Comparison of ENCODE assay signal across 15 mouse cellular contexts in the genomic region with DNA sequence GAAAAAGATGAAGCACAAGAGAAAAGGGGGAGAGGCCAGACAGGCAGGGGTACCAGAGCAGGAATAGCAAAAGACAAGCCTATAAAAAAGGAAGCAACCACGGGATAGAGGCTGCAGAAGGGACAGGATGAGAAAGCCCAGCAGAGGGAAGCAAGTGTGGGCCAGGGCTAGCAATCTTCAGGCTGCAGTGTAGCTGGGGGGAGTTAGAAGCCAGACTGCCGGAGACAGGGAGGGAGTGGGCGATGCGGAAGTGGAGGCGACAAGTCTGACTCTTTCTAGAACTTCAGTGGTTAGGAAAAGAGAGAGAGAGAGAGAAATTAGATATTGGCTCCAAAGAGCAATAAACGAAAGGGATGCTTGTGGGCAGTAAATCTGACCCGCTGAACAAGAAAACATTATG.
DNase-seq lines count a peak whose midpoint lies in the region; ATAC-seq and TF ChIP-seq lines count a peak whose summit lies in the region.
"Had no signal": no experiment of that assay in that cellular context is flagged by ENCODE, and none has a peak within 500 bp of the region (broad histone marks: within the 10 kb centered on the region; RNA-seq: fewer than 3 reads in every experiment).

No protein-coding gene starts in this region.

- no peak overlapping the region for H3K9ac ChIP-seq in forebrain, embryonic 12.5 days
- H3K9ac ChIP-seq in forebrain, embryonic 11.5 days (ENCODE audit: low read length), result no peak overlapping the region
- no peak overlapping the region for H3K9ac ChIP-seq in lung, embryonic 14.5 days
- H3K9ac ChIP-seq in embryonic facial prominence, embryonic 15.5 days, result no peak overlapping the region
- H3K9ac ChIP-seq: hindbrain, embryonic 15.5 days; liver, embryonic 14.5 days; neural tube, embryonic 12.5 days had no signal

- H3K4me1 ChIP-seq in forebrain, embryonic 12.5 days, result no peaks in the 10 kb centered on the region
- H3K4me1 ChIP-seq in forebrain, embryonic 11.5 days (replicated peaks; ENCODE audit: control insufficient read depth, insufficient read depth, low read length), result 0 out of 2 replicates have a peak, but pooled peaks cover 1% of the 10 kb centered on the region
- H3K4me1 ChIP-seq in lung, embryonic 14.5 days (ENCODE audit: insufficient read depth), result peaks cover 2% of the 10 kb centered on the region; the same call in 1 of the 2 replicates
- peaks cover 23% of the 10 kb centered on the region for H3K4me1 ChIP-seq in embryonic facial prominence, embryonic 15.5 days

- intact Hi-C loops in left cerebral cortex, postnatal 36 days (cut with DNase I), result no loop called here

- no peaks in the 10 kb centered on the region for H3K9me3 ChIP-seq in forebrain, embryonic 12.5 days
- H3K9me3 ChIP-seq in forebrain, embryonic 11.5 days (ENCODE audit: control insufficient read depth, low read length), result no peaks in the 10 kb centered on the region
- no peaks in the 10 kb centered on the region for H3K9me3 ChIP-seq in lung, embryonic 14.5 days (ENCODE audit: low read depth, low read length)
- H3K9me3 ChIP-seq in embryonic facial prominence, embryonic 15.5 days (replicated peaks), result no peaks in the 10 kb centered on the region
- H3K9me3 ChIP-seq: hindbrain, embryonic 15.5 days; neural tube, embryonic 12.5 days had no signal

- no peak for TF ChIP-seq CTCF in lung, embryonic 14.5 days (IDR thresholded peaks at IDR 0.05; ENCODE audit: low read depth)

- no peak for DNase-seq in forebrain, embryonic 11.5 days (ENCODE audit: low spot score)
- peak; percentile 44 for DNase-seq in lung, embryonic 14.5 days
- no peak for DNase-seq in lung, postnatal 4 days
- peak; percentile 41 to 50 for DNase-seq in left cerebral cortex, postnatal 36 days (ENCODE audit: low spot score in 2 of 2)
- no peak for DNase-seq in ovary, postnatal 10 days (ENCODE audit: low spot score)
- no peak for DNase-seq in adrenal gland, adult (ENCODE audit: inconsistent age in 2 of 2, low spot score in 1 of 2)
- DNase-seq: B cell, adult 2 months; cerebellum, postnatal 36 days had no signal

- no peaks in the 10 kb centered on the region for H3K27me3 ChIP-seq in forebrain, embryonic 12.5 days
- H3K27me3 ChIP-seq in forebrain, embryonic 11.5 days (ENCODE audit: control insufficient read depth, insufficient read depth, low read length), result no peaks in the 10 kb centered on the region
- no peaks in the 10 kb centered on the region for H3K27me3 ChIP-seq in lung, embryonic 14.5 days (ENCODE audit: insufficient read depth, low read length)
- H3K27me3 ChIP-seq in embryonic facial prominence, embryonic 15.5 days, result no peaks in the 10 kb centered on the region
- H3K27me3 ChIP-seq: hindbrain, embryonic 15.5 days; neural tube, embryonic 12.5 days had no signal

- no peak overlapping the region for H3K4me3 ChIP-seq in forebrain, embryonic 12.5 days (replicated peaks)
- H3K4me3 ChIP-seq in forebrain, embryonic 11.5 days (ENCODE audit: low read depth, low read length), result no peak overlapping the region
- no peak overlapping the region for H3K4me3 ChIP-seq in lung, embryonic 14.5 days (ENCODE audit: low read depth, low read length)
- no peak overlapping the region for H3K4me3 ChIP-seq in embryonic facial prominence, embryonic 15.5 days (replicated peaks)
- H3K4me3 ChIP-seq: hindbrain, embryonic 15.5 days; neural tube, embryonic 12.5 days had no signal

- WGBS in forebrain, embryonic 12.5 days, result 58% methylated on average over 7 of the region's 7 CpGs
- WGBS in forebrain, embryonic 11.5 days, result 65% methylated on average over 7 of the region's 7 CpGs
- WGBS in lung, embryonic 14.5 days, result 26% methylated on average over 7 of the region's 7 CpGs
- WGBS in embryonic facial prominence, embryonic 15.5 days, result 47% methylated on average over 7 of the region's 7 CpGs

- 0 out of 2 replicates have a peak overlapping the region, but pooled peaks have one; percentile 31 for H3K27ac ChIP-seq in forebrain, embryonic 12.5 days
- no peak overlapping the region for H3K27ac ChIP-seq in forebrain, embryonic 11.5 days (ENCODE audit: low read depth, low read length)
- no peak overlapping the region for H3K27ac ChIP-seq in lung, embryonic 14.5 days (ENCODE audit: low read depth)
- peak overlapping the region; percentile 22; the same call in 1 of the 2 replicates for H3K27ac ChIP-seq in embryonic facial prominence, embryonic 15.5 days (replicated peaks)
- H3K27ac ChIP-seq: hindbrain, embryonic 15.5 days; liver, embryonic 14.5 days; neural tube, embryonic 12.5 days had no signal

- ATAC-seq in forebrain, embryonic 12.5 days (ENCODE audit: low FRiP score), result no peak
- ATAC-seq in forebrain, embryonic 11.5 days (replicated peaks; ENCODE audit: low FRiP score), result no peak
- no peak for ATAC-seq in lung, embryonic 14.5 days (ENCODE audit: insufficient read depth)
- ATAC-seq in embryonic facial prominence, embryonic 15.5 days (ENCODE audit: insufficient number of reproducible peaks, low FRiP score, low TSS enrichment, low read depth), result no peak
- ATAC-seq: forebrain, embryonic 16.5 days had no signal

- H3K36me3 ChIP-seq in forebrain, embryonic 12.5 days (replicated peaks), result no peaks in the 10 kb centered on the region
- H3K36me3 ChIP-seq in forebrain, embryonic 11.5 days (ENCODE audit: control insufficient read depth, insufficient read depth, low read length), result no peaks in the 10 kb centered on the region
- no peaks in the 10 kb centered on the region for H3K36me3 ChIP-seq in lung, embryonic 14.5 days (ENCODE audit: insufficient read depth)
- H3K36me3 ChIP-seq in embryonic facial prominence, embryonic 15.5 days, result no peaks in the 10 kb centered on the region
- H3K36me3 ChIP-seq: hindbrain, embryonic 15.5 days; neural tube, embryonic 12.5 days had no signal

- H3K4me2 ChIP-seq in forebrain, embryonic 12.5 days, result no peak overlapping the region
- H3K4me2 ChIP-seq in forebrain, embryonic 11.5 days (ENCODE audit: low read depth, low read length, severe bottlenecking), result no peak overlapping the region
- H3K4me2 ChIP-seq in lung, embryonic 14.5 days, result no peak overlapping the region
- no peak overlapping the region for H3K4me2 ChIP-seq in embryonic facial prominence, embryonic 15.5 days (replicated peaks)
- H3K4me2 ChIP-seq: hindbrain, embryonic 15.5 days; midbrain, embryonic 11.5 days; neural tube, embryonic 12.5 days had no signal

Comparison
In these comparisons a context has a peak if more than half of its experiments do, and no peak if none do; other contexts are left out.
1. H3K27ac ChIP-seq: peak in forebrain, embryonic 12.5 days (single experiment) and embryonic facial prominence, embryonic 15.5 days (single experiment); none in forebrain, embryonic 11.5 days (single experiment) and lung, embryonic 14.5 days (single experiment).
2. DNase-seq: peak in lung, embryonic 14.5 days (single experiment) and left cerebral cortex, postnatal 36 days (2 of 2); none in forebrain, embryonic 11.5 days (single experiment), lung, postnatal 4 days (0 of 2), ovary, postnatal 10 days (single experiment) and adrenal gland, adult (0 of 2).